Mouse (Mus musculus) cerebellum, adult 2 months (tissue): Measurements from ENCODE around the gene Mthfsl.
"Not testable (repeated sequence)": the region's sequence is repeated elsewhere in the genome, so short reads cannot be mapped to it uniquely, and the experiment has no call there.

Source experiments
- CTCF ChIP-seq: fragments of 200-500 bp; IDR thresholded peaks from 2 replicates; pipeline ENCODE4 v1.5.1; 2011; ENCODE audit warnings: low read depth, mild to moderate bottlenecking, control low read depth, low read length, moderate library complexity, borderline replicate concordance; ENCODE audit not compliant: insufficient read depth
- POLR2A ChIP-seq: fragments of 200-500 bp; IDR thresholded peaks from 2 replicates; pipeline ENCODE4 v1.6.1; 2011; ENCODE audit warnings: low read length, control low read depth, borderline replicate concordance; ENCODE audit not compliant: insufficient read depth

DNA sequence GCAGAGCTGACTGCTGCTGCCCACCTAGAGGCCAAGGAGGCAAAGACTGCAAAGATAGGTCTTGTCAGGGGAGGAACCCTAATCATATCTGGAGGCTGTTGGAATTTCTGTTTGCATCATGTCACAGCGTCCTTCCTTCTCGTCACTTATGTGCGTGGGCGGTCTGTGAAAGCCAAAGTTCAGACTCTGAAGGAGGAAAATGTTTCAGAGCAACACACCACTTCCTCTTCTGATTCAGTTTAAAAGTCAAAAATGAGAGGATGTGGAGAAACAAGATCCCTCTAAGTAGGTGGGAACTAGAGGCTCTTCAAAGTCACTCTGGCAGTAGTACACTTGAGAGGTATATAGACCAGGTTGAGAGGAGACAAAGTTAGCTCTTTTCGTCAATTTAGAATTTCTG is 11.6 kb upstream of the Mthfsl start, which contains the start of gene Bcl2a1d:
- TF ChIP-seq POLR2A, CTCF: not testable (repeated sequence)
